Mouse (Mus musculus): ENCODE results near the gene Gm20388.

GRCm38 (mm10) chr8:122375320-122375719 is 2464.7 kb downstream of the Gm20388 start:
- TF ChIP-seq CTCF (IDR thresholded peaks at IDR 0.05; ENCODE audit: low read depth, low read length) (no peak), POLR2A (IDR thresholded peaks at IDR 0.05; ENCODE audit: insufficient read depth, low read length) (no peak)

Data from ES-Bruce4 (cell line).